Mouse (Mus musculus): Measurements from ENCODE around the gene Grifin.

Gene Grifin

DNA sequence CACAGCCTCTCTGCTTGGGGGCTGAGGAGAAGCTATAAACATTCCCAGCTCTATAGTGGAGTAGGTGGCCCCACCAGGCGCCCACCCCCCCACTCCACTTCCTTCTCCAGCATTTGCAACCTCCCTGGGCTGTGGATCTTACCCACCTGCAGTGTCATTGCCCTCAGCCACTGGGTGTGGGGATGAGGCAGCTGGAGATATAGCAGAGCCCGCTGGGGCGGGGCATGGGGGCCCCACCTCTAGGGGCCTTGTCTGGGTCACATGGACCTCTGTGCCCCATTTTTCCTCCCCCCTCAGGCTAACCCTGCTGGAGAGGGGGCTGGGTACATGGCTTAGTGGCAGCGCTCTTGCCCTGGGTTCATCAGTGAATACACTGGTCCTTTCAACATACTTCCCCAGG lies at the start of gene Grifin:
TSS of gene Grifin (minus strand) at position 176 of the 400 bp plus-strand sequence.
- DNase-seq (ENCODE audit: low spot score): no peak

DNA sequence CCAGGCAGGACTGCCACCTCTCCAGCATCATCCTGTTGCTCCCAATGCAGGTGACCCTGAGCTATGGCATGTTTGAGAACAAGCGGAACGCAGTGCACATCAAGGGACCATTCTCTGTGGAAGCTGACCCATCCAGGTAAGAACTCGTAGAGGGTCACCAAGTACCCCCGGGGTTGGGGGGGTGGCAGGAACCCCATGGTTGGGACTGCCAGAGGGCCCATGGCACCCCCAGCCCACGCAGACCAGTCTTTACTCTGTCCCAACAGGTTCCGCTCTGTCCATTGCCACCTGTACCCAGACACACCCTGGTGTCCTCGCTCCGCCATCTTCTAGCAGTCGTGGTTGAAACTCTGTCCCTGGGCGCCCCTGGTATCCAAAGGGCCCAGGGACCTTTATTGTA lies 49.3 kb upstream of the Grifin start:
- DNase-seq (ENCODE audit: low spot score): no peak

DNA sequence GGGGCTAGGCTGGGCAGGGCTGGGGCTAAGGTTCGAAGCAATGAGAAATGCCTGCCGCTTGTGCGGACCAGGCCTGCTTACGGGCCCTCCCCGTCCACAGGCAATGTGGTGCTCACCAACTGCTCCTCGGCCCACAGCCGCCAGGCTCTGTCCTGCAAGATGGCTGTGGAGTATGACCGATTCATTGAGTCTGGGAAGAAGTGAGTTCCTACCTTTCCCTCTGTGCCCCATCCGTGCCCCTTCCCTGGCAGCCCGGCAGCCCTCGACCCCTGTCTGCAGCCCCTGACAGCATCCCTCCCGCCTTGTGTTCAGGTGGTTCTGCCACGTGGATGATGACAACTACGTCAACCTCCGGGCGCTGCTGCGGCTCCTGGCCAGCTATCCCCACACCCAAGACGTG lies 47.3 kb upstream of the Grifin start:
- no peak for DNase-seq (ENCODE audit: low spot score)

DNA sequence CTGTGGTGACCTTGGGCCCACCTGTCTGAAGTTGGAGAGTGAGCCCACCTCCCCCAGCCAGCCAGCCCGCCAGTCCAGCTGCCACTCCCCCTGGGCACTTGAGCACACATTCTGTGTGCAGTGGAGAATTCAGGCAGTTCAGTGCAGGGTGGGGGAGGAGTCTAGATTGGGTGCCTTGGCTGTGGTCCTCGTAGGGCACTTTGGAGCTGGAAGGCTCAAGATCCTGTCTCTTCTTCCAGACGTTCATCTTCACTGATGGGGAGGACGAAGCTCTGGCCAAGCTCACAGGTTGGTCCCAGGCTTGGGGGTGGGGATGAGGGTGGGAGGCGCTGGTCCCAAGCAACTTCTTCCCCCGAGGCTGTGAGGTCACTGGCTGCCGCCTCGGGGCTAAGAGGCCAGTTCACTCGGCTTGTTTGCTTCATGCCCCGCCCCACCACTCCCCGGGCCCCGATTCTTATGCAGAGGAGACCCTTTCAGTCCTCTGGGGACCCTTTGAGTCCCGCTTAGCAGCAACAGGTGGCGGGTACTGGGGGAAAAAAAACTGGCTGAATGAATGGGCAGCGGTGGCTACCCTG lies 46.8 kb upstream of the Grifin start:
- DNase-seq (ENCODE audit: low spot score): no peak

DNA sequence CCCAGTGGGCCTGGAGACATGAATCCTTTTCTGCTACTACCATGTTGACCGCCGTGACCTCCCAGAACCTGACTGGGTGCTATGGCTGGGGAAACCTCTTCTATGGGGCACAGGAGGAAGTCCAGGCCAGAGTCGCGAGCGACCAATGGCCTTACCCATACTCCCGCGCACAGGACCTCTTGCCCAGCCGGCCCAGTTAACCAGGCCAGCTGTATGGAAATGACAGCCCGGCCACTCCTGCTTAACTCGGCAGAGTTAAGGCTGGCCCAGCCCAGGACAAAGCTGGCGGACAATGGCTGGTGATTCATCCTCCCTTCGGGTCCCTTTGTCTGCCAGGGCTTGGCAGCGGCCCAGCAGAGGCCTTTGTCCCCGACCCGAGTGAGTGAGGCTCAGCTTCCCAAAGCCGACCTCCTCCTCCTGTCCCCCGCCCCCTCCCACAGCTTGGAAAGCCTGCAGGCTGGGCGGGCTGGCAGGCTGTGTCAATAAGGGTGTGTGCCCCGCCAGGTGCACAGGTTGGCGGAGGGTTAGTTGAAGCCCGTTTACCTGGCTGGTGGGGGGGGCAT lies 46.2 kb upstream of the Grifin start:
- DNase-seq (ENCODE audit: low spot score): peak; percentile 89

DNA sequence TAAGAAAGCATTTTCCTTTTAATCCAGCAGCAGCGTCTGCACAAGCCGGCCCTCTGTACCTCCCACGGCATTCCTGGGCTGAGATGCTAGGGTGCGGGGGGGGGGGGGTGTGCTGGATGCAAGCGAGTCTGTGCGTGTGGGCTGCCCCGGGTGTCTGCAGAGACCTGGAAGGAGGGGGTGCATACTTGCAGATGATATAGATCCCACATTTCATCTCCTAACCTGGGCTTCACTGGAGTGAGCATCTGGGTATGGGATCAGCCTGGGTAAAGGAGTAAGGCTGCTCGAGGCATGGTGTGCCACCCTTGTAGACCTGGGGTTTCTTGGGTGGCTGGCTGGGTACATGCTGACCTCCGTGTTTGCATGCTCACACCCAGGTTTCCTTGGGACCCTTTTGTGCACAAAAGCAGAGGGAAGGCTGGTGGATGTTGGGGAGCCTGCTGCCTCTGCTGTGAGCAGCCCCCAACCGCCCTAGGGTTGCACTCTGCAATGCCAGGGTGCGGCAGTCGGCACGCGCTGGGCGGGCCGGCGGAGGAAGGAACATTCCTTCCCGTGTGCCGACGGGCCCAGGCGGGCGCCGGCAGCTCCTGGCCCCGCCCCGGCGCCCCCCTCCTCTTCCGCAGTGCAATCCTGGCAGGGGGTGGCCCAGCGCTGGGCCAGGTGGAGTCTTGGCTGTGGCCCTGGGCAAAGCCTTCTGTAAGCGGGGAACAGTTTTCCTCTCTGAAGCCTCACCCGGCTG lies 45.6 kb upstream of the Grifin start:
- DNase-seq (ENCODE audit: low spot score): peak; percentile 74

DNA sequence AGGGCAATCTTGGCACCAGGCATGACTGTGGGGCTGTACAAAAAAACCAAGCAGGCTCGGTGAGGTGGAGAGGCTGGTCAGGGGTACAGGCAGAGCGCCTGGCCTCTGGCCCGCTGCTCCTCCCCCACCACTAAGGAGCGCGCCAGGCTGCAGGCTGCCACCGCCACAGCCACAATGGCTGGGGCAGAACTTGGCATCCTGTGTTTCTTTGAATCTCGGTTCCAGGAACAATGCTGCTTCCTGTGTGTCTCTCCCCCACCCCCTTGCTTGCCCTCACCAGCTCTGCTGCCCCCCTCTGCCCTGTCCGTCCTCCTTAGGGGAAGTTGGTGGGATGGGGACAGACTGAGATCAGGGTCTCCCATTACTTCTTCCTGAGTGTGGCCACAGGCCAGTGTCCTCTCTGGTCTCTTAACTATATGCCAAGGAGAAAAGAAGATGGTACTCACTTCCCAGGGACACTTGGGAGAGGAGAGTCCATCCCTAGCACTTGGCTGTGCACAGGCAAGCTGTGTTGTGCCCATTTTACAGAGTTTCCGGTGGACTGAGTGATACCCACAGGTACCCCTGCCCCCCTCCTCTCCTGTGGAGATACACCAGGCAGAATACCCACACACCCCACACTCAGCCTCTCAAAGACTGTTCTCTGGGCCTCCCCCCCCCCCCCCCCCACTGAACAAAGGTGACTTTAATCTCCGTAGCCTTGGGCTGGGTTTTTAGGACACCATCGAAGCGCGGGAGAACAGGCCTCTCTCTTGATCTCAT lies 44.8 kb upstream of the Grifin start:
- no peak for DNase-seq (ENCODE audit: low spot score)

DNA sequence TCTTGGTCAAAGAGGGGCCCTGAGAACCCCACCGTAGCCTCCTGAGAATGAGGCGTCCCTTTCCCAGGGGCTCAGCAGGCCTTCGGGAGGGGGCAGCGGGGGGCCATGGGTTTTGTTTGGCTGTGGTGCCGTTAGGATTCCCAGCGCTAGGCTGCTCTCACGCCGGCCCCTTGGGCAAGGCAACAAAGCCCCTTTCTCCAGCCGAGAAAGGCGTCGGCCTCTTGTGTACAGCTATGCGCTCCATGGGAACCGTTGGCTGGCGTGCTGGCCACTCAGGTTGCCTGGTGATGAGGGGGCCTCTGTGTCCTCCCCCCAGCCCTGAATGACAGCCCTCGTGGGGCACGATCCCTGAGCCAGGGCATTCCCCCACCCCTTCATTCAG lies 43.8 kb upstream of the Grifin start:
- no peak for DNase-seq (ENCODE audit: low spot score)

DNA sequence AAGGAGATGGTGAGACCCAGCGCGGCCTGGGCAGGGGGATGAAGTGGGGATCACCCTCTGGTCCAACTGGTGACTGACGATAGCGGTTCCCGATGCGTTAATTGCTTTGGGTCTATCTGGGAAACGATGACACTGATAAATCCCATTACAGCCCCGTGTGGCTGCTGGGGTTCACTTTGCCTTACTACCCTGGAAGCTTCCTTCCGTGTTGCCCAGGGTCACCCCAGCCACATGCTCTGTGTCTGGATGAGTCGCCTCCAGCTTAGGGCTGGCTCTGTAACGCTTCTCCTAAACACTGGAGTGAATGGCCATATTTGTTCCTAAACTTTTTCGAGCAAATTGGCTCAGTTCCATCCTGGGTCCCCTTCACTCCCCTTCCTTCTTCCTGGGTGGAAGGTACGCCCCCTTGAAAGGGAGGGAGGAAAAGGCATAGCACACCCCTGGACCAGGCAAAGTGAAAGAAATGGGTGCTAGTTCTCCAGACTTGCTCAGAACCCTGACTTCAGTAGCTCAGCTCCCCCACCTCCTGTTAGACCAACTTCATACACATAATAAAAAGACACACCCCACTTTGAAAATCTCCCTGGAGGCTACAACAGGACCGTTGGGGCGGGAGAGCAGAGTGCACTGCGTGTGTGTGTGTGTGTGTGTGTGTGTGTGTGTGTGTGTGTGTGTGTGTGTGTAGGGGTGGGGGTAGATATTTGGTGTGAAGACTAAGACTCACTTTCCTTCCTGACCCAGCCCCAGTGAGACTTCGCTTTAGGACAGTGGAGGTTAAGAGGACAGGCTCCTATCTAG lies 43.2 kb upstream of the Grifin start:
- DNase-seq (ENCODE audit: low spot score): no peak

DNA sequence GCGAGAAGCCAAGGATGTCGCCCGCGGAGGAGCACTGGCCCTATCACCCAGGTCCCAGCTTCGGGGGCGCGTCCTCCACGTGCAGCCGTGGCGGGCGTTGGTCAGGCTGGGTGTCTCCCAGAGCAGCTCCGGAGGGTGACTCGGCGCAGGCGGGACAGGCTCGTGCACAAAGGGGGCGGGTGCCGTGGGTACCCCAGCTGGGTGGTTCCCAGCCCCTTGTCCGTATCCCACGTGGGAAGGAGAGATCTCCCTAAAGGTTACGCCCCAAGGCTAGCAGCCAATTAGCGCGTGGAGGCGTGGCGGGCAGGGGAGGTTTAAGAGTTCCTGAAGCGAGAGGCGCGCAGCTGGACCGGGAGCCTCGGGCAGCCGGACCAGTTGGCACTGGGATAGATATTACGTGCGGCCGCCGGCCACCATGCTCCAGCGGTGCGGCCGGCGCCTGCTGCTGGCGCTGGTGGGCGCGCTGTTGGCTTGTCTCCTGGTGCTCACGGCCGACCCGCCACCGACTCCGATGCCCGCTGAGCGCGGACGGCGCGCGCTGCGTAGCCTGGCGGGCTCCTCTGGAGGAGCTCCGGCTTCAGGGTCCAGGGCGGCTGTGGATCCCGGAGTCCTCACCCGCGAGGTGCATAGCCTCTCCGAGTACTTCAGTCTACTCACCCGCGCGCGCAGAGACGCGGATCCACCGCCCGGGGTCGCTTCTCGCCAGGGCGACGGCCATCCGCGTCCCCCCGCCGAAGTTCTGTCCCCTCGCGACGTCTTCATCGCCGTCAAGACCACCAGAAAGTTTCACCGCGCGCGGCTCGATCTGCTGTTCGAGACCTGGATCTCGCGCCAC lies 42.3 kb upstream of the Grifin start, which contains the start of gene Lfng:
TSS of gene Lfng (plus strand) at position 320 of the 835 bp plus-strand sequence.
- DNase-seq (ENCODE audit: low spot score): peak; percentile 92

DNA sequence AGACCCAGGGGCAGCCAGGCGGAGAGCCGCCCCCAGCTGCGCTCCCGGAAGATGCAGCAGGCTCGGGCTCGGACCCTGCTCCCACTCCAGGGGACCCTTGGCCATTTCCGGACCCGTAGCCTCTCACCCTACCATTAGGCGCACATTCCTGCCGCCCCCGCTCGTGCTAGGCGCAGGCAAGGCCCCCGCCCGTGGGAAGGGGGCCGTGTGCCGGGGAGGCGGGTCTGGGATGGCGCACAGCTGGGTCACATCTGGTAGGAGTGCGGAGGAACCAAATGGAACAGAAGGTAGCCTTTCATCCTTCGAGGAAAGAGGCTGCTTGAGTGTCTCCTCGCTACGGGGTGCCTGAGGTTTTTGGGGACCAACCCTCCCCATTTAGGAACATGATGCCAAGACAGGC lies 41.5 kb upstream of the Grifin start:
- no peak for DNase-seq (ENCODE audit: low spot score)

DNA sequence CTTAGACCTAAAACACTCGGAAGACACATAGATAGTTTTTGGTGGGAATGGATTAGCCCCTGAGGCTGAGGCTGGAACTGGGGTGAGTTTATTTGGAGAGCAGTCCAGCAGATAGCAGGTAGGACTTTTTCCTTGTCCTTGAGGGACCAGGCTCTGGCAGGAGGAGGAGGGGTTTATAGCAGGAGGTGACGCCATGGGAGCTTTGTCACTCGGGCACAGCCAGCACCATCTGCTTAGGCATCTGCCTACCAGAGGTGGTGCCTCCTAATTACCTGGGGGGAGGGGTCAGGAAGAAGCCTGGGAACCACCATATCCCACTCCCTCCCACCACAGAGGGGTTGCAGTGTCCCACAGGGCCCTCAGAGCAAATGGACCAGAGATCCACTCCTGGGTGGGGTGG lies 40.4 kb upstream of the Grifin start:
- no peak for DNase-seq (ENCODE audit: low spot score)

DNA sequence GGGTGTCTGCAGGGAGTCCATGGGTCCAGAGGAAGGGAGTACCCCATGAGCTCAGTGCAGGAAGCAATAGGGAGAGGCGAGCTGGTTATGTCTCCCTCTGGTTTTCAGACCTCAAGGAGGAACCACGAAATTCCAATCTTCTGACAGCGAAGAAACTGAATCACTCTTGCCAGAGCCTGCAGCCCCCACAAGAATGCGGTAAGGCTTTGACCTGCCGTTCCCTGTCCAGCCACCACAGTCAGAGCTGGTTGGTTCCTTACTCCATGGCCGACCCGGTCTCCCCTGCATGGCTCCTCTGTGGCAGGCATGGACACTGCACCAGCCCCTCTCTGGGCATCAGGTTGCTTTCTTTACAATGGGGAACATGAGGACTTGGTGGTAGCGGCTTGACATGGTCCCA lies 39.5 kb upstream of the Grifin start:
- no peak for DNase-seq (ENCODE audit: low spot score)

DNA sequence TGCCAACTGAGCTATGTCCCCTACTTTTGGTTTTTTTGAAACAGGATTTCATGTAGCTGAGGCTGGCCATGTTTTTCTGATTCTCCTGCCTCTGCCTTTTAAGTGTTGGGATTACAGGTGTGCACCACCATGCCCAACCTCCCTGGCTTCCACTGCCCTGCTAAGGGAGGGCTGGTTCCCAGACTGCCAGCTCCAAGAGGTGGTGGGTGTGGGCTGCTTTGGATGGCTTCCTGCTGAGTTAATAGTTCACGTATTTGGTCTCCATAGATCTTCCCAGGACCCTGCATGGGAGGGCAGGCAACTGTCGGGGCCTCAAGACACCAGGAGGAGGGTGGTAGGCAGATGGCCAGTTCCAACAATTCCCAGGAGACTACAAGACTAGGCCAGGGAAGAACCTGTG lies 37.7 kb upstream of the Grifin start:
- DNase-seq (ENCODE audit: low spot score): no peak

DNA sequence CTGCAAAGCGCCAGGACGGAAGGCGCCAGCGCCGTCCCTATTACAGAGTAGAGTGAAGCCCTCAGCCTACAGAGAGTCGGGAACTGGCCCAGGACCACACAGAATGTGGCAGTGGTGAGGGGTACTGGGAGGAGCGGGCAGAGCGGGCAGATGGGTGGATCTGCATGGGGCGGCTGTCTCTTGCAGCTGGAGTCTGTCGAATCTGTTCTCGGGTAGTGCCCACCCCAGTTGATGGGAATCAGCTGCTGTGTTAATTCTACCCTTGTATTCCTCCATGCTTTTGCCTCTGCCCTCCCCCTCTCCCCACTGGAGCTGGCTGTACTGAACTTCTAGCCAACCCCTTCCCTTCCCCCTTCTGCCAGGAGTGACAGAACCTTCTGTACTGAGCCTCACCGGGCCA lies 36.8 kb upstream of the Grifin start:
- DNase-seq (ENCODE audit: low spot score): no peak

DNA sequence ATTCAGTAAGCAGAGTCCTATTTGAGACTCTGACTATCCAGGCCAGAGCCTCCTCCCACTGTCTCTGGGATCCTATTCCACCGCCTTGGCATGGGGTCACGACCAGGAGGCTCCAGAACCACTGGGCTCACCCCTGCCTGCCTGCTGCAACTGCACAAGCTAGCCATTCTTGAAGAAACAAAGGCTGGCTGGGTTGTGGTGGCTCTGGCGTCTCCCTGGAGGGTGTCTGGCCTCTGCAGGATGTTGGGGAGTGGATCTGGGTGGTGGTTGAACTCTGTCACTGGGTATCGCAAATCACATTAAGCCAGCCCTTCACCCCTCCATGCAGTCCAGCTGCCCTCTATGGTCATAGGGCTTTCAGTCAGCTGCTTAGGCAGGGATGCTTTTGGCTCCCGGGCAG lies 35.1 kb upstream of the Grifin start:
- no peak for DNase-seq (ENCODE audit: low spot score)

DNA sequence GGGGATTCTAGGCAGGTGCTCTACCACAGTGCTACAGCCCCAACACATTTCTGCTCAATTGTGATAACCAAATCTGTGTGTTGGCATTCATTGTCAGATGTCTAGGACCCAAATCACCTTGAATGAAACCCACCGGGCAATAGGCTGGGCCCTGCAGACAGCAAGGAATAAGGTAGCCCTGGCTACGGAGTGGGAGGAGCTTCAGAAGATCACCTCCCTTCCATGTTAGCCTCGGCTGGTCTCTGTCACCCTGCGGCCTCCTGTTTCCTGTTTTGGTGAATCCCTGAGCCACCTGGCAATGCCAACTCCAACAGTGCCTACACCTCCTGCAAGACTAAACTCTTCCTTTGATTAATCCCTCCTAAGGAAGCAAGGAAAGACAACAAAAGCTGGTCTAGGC lies 32.9 kb upstream of the Grifin start:
- DNase-seq (ENCODE audit: low spot score): no peak

DNA sequence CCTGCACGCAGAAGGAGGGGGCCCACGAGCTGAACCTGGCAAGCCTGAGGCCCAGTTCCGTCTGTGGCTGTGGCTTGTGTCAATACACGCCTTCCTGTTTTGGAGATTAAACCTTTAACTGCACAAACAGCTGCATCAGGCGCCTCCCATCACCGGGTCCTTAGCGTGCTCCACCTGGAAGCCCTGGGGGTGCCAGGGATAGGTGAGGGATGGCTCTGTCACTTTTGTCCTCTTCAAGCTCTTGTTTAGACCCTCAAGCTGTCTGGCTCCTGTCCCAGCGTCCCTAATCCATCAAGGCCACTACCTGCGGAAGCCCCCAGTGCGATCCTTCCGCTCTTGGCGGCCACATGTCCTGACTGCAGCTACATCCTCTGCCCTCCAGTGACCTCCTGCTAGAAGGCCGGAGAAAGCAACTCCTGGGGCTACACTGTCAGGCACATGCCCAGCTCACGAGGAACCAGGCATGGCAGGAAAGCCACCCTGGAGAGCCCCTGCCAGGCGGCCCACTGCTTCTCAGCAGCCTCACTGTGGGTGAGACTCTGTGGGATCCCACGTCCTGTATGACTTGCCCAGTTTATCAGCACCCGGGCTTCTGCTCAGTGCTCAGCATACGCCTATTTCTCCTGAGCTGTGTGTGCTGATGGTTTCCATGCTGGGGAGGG lies 32.2 kb upstream of the Grifin start:
- DNase-seq (ENCODE audit: low spot score): no peak

DNA sequence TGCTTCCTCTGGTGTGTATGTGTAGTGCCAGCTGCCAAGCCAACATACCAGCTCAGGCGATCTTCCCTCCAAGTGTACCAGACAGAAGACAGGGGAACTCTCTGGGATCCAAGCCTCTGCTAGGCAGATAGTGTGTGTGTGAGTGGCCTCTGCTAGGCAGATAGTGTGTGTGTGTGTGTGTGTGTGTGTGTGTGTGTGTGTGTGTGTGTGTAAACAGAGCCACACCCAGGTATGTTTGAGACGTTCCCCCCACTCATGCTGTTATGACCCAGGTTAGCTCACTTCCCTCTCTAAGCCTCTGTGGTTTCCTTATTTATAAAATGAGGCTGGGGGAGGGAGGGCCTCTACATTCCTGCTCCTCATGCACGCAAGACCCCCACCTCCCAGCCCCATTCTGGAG lies 31.6 kb upstream of the Grifin start:
- DNase-seq (ENCODE audit: low spot score): no peak

DNA sequence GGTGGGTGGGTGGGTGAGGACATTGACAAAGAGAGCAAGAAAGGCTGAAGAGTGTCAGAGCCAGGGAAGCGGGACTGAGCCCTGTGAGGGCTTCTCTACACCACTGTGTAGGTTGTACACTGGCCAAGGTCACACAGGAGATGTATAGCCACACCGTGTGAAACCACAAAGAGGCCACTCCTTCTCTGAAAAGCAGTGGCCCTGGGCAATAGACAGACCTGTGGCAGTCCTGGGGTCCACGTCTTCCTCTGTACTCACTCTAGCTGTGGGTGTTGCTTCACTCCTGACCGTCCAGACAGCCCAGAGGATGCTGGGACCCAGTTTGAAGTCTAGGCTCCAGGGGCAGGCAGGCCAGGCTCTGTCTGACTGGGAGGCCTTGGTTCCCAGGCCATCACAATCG lies 30.0 kb upstream of the Grifin start:
- DNase-seq (ENCODE audit: low spot score): no peak
